Mouse (Mus musculus) CH12.LX (cell line): ENCODE measurements around the gene Slc5a10. TPM values are rescaled to one million over a fixed set of nuclear protein-coding genes. Genes with fewer than 3 reads are reported as not detected.

ENCODE experiments used
- DNase-seq: peaks from one replicate; pipeline ENCODE4 v3.0.0-alpha.2; 2013; ENCODE audit errors: extremely low read depth
- H3K27ac ChIP-seq: 2 replicates; pipeline ENCODE4 v1.5.1; 2012; ENCODE audit warnings: low read depth, mild to moderate bottlenecking, control low read depth, moderate library complexity; ENCODE audit not compliant: insufficient read depth
- H3K27me3 ChIP-seq: replicated peaks from 2 replicates; pipeline ENCODE3; 2012; ENCODE audit warnings: inconsistent platforms
- H3K36me3 ChIP-seq, 2 experiments: replicated peaks in 1 of 2; 2 replicates each; pipeline versions ENCODE3 to v1.6.1; 2012; ENCODE audit warnings: inconsistent platforms in 1 of 2, low read length in 1 of 2, mild to moderate bottlenecking in 1 of 2, mixed read lengths in 1 of 2, moderate library complexity in 1 of 2; ENCODE audit not compliant: control insufficient read depth in 1 of 2, insufficient read depth in 1 of 2
- H3K4me1 ChIP-seq, 2 experiments: 2 replicates each; pipeline ENCODE4 v1.6.1; 2012; ENCODE audit warnings: inconsistent platforms in 1 of 2, moderate library complexity in 1 of 2; ENCODE audit not compliant: insufficient read depth in 2 of 2, control insufficient read depth in 1 of 2
- H3K4me2 ChIP-seq: 2 replicates; pipeline ENCODE4 v1.6.1; 2012; ENCODE audit warnings: low read depth, mild to moderate bottlenecking, control low read depth; ENCODE audit not compliant: poor library complexity, insufficient read depth, severe bottlenecking
- H3K4me3 ChIP-seq, 3 experiments: fragments of 150-350 bp in 1 of 3; sonication (generic) in 1 of 3; replicated peaks in 1 of 3; 2 replicates each; pipeline versions ENCODE3 to v1.5.1; 2011 to 2012; ENCODE audit warnings: low read depth in 2 of 3, low read length in 2 of 3, mild to moderate bottlenecking in 2 of 3, moderate library complexity in 2 of 3, control low read depth in 1 of 3, improper control_type of control experiment in 1 of 3, inconsistent platforms in 1 of 3, mixed read lengths in 1 of 3; ENCODE audit not compliant: poor library complexity in 1 of 3
- H3K79me2 ChIP-seq: replicated peaks from 2 replicates; pipeline ENCODE4 v1.6.1; 2012; ENCODE audit warnings: mild to moderate bottlenecking, moderate library complexity; ENCODE audit not compliant: control insufficient read depth, poor library complexity, insufficient read depth, severe bottlenecking; ENCODE audit errors: extremely low read depth
- H3K9ac ChIP-seq: 2 replicates; pipeline ENCODE4 v1.6.1; 2012; ENCODE audit warnings: low read depth, mild to moderate bottlenecking, control low read depth, moderate library complexity; ENCODE audit not compliant: insufficient read depth
- H3K9me3 ChIP-seq: replicated peaks from 2 replicates; pipeline ENCODE3; 2012; ENCODE audit warnings: low read length, inconsistent platforms, mixed read lengths
- BHLHE40 ChIP-seq: IDR thresholded peaks from 2 replicates; pipeline ENCODE4 v1.6.1; 2011; ENCODE audit warnings: mild to moderate bottlenecking, low read depth, low read length, improper control_type of control experiment
- CHD1 ChIP-seq: IDR thresholded peaks from 2 replicates; pipeline ENCODE4 v1.6.1; 2012; ENCODE audit warnings: low read depth, low read length, improper control_type of control experiment, inconsistent platforms
- CHD2 ChIP-seq: IDR thresholded peaks from 2 replicates; pipeline ENCODE4 v1.6.1; 2011; ENCODE audit warnings: low read length, improper control_type of control experiment
- CTCF ChIP-seq, 2 experiments: IDR thresholded peaks in 1 of 2; conservative IDR thresholded peaks in 1 of 2; 2 replicates each; pipeline ENCODE4 v1.5.1; 2011 to 2012; ENCODE audit warnings: low read depth in 2 of 2, low read length in 2 of 2, improper control_type of control experiment in 1 of 2, inconsistent platforms in 1 of 2, mild to moderate bottlenecking in 1 of 2, moderate library complexity in 1 of 2
- E2F4 ChIP-seq: IDR thresholded peaks from 2 replicates; pipeline ENCODE4 v1.6.1; 2011; ENCODE audit warnings: low read depth, low read length, improper control_type of control experiment; ENCODE audit not compliant: insufficient replicate concordance
- ELF1 ChIP-seq: IDR thresholded peaks from 2 replicates; pipeline ENCODE4 v1.6.1; 2014; ENCODE audit warnings: low read depth, mild to moderate bottlenecking, inconsistent platforms, low read length, improper control_type of control experiment
- ETS1 ChIP-seq: conservative IDR thresholded peaks from 2 replicates; pipeline ENCODE4 v1.6.1; 2012; ENCODE audit warnings: low read depth, mild to moderate bottlenecking, inconsistent platforms, low read length, improper control_type of control experiment, moderate library complexity
- GABPA ChIP-seq: IDR thresholded peaks from 2 replicates; pipeline ENCODE4 v1.6.1; 2012; ENCODE audit warnings: low read depth, low read length, improper control_type of control experiment, inconsistent platforms; ENCODE audit not compliant: insufficient replicate concordance
- IRF4 ChIP-seq: IDR thresholded peaks from 2 replicates; pipeline ENCODE4 v1.6.1; 2014; ENCODE audit warnings: low read depth, mild to moderate bottlenecking, inconsistent platforms, low read length, improper control_type of control experiment
- JUND ChIP-seq: conservative IDR thresholded peaks from 2 replicates; pipeline ENCODE4 v1.6.1; 2011; ENCODE audit warnings: low read depth, low read length, improper control_type of control experiment
- KAT2A ChIP-seq: IDR thresholded peaks from 2 replicates; pipeline ENCODE4 v1.6.1; 2012; ENCODE audit warnings: low read length, improper control_type of control experiment, inconsistent platforms; ENCODE audit not compliant: insufficient replicate concordance
- MAZ ChIP-seq: IDR thresholded peaks from 2 replicates; pipeline ENCODE4 v1.6.1; 2012; ENCODE audit warnings: low read depth, mild to moderate bottlenecking, inconsistent platforms, low read length, improper control_type of control experiment, moderate library complexity
- MXI1 ChIP-seq: IDR thresholded peaks from 2 replicates; pipeline ENCODE4 v1.6.1; 2011; ENCODE audit warnings: mild to moderate bottlenecking, low read depth, low read length, improper control_type of control experiment
- NELFE ChIP-seq: IDR thresholded peaks from 2 replicates; pipeline ENCODE4 v1.6.1; 2011; ENCODE audit warnings: low read depth, low read length, improper control_type of control experiment
- NRF1 ChIP-seq: IDR thresholded peaks from 2 replicates; pipeline ENCODE4 v1.6.1; 2014; ENCODE audit warnings: low read depth, mild to moderate bottlenecking, inconsistent platforms, low read length, improper control_type of control experiment, moderate library complexity
- POLR2AphosphoS2 ChIP-seq: IDR thresholded peaks from 2 replicates; pipeline ENCODE4 v1.6.1; 2011; ENCODE audit warnings: low read depth, low read length, improper control_type of control experiment
- RAD21 ChIP-seq: IDR thresholded peaks from 2 replicates; pipeline ENCODE4 v1.6.1; 2011; ENCODE audit warnings: low read depth, mild to moderate bottlenecking, low read length, improper control_type of control experiment, moderate library complexity
- RCOR1 ChIP-seq: conservative IDR thresholded peaks from 2 replicates; pipeline ENCODE4 v1.6.1; 2012; ENCODE audit warnings: low read depth, mild to moderate bottlenecking, inconsistent platforms, low read length, improper control_type of control experiment
- SMC3 ChIP-seq: IDR thresholded peaks from 2 replicates; pipeline ENCODE4 v1.6.1; 2011; ENCODE audit warnings: low read depth, low read length, improper control_type of control experiment
- TBP ChIP-seq: conservative IDR thresholded peaks from 2 replicates; pipeline ENCODE4 v1.6.1; 2011; ENCODE audit warnings: low read depth, low read length, improper control_type of control experiment
- TCF12 ChIP-seq: IDR thresholded peaks from 2 replicates; pipeline ENCODE4 v1.6.1; 2014; ENCODE audit warnings: low read depth, mild to moderate bottlenecking, inconsistent platforms, low read length, improper control_type of control experiment
- UBTF ChIP-seq: IDR thresholded peaks from 2 replicates; pipeline ENCODE4 v1.6.1; 2012; ENCODE audit warnings: low read depth, mild to moderate bottlenecking, inconsistent platforms, low read length, improper control_type of control experiment, moderate library complexity
- USF2 ChIP-seq: conservative IDR thresholded peaks from 2 replicates; pipeline ENCODE4 v1.6.1; 2011; ENCODE audit warnings: low read depth, low read length, improper control_type of control experiment
- ZC3H11A ChIP-seq: IDR thresholded peaks from 2 replicates; pipeline ENCODE4 v1.6.1; 2012; ENCODE audit warnings: low read depth, mild to moderate bottlenecking, inconsistent platforms, low read length, improper control_type of control experiment
- ZKSCAN1 ChIP-seq: IDR thresholded peaks from 2 replicates; pipeline ENCODE4 v1.6.1; 2012; ENCODE audit warnings: low read depth, inconsistent platforms, low read length, improper control_type of control experiment, borderline replicate concordance
- ZNF384 ChIP-seq: IDR thresholded peaks from 2 replicates; pipeline ENCODE4 v1.6.1; 2012; ENCODE audit warnings: low read depth, low read length, improper control_type of control experiment, inconsistent platforms
- dilution Hi-C: fragments of 300-500 bp; cut with MboI; formaldehyde crosslinking; loops from 2 replicates; pipeline ENCODE4 v1.14.3; 2020; ENCODE audit warnings: low sequenced_read_pairs; ENCODE audit not compliant: extremely low pct_unique_long_range_greater_than_20kb, extremely low pct_ligation_motif_present
- in situ Hi-C: fragments of 300-500 bp; cut with MboI; formaldehyde crosslinking; loops from 3 replicates; pipeline ENCODE4 v1.14.3; 2019; ENCODE audit warnings: low sequenced_read_pairs, low pct_ligation_motif_present, low pct_unique_long_range_greater_than_20kb, mixed read lengths
- polyA plus RNA-seq: library from polyadenylated mRNA; unstranded; fragments of >175 nt; gene quantifications from 2 replicates; pipeline ENCODE4 v1.2.1, GENCODE M21; 2012; ENCODE audit warnings: low read depth; ENCODE audit not compliant: insufficient read length
- total RNA-seq, 2 experiments: library from RNA; depleted of rRNA; stranded (reverse); fragments of 300-350 nt in 1 of 2; fragments of >200 nt in 1 of 2; gene quantifications; 2 replicates each; pipeline ENCODE4 v1.2.3; 2012 to 2014

Gene Slc5a10
- total and polyA plus RNA-seq, 3 experiments: 0.70 to 1.6 (median 1.4) TPM

DNA sequence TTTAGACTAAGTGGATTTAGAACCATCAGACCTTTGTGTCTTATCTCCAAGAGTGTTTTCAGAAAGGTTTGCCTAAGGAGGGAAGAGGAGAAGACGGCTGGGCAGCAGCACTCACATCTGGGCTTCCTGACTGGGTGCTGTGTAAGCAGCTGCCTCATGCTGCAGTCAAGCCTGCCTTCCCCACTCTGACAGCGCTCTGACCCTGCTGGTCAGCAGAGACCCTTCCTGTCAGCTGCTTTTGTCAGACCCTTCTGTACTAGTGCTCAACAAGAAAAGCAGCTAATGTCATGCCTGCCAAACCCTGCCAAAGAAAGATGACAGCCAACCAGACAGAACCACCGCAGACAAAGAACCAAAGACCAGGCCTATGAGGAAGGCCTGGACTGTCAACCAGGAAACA is 23.1 kb upstream of the Slc5a10 start:
- in situ Hi-C loops: no loop called here
- dilution Hi-C loops: no loop called here
- Histone ChIP-seq H3K4me2 (no peak overlapping the region), H3K9ac (no peak overlapping the region), H3K79me2 (no peaks in the 10 kb centered on the region), H3K9me3 (no peaks in the 10 kb centered on the region), H3K27me3 (no peaks in the 10 kb centered on the region), H3K27ac (no peak overlapping the region), H3K36me3 (peaks cover 62 to 91% of the 10 kb centered on the region in 2 experiments), H3K4me1 (peaks cover 0 to 7% of the 10 kb centered on the region in 2 experiments; a peak in 1 of 4 replicates), H3K4me3 (no peak overlapping the region)
- no peak for DNase-seq
- TF ChIP-seq UBTF (no peak), ZKSCAN1 (no peak), NRF1 (no peak), JUND (no peak), IRF4 (no peak), CHD1 (no peak)

DNA sequence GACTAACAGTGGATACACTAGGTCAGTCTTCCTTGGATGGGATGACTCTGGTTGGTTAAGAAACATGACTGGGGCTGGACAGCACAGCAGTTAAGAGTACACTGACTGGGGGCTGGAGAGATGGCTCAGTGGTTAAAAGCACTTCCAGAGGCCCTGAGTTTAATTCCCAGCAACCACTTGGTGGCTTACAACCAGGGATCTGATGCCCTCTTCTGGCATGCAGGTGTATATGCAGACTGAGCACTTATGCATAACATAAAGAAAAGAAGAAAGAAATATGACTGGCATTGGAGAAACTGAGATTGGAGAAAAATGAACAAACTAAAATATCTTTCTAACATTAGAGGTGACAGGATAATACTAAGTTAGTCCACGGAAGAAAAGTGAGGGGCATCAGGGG is 19.9 kb upstream of the Slc5a10 start:
- H3K27me3 ChIP-seq: no peaks in the 10 kb centered on the region
- H3K79me2 ChIP-seq: no peaks in the 10 kb centered on the region
- H3K9ac ChIP-seq: no peak overlapping the region
- in situ Hi-C loops (no loop called here), dilution Hi-C loops (no loop called here)
- peaks cover 59 to 91% of the 10 kb centered on the region in 2 experiments for H3K36me3 ChIP-seq
- H3K9me3 ChIP-seq: no peaks in the 10 kb centered on the region
- H3K4me1 ChIP-seq: peaks cover 0 to 4% of the 10 kb centered on the region in 2 experiments; a peak in 2 of 4 replicates
- H3K27ac ChIP-seq: no peak overlapping the region
- TF ChIP-seq RCOR1: no peak
- TF ChIP-seq E2F4: no peak
- TF ChIP-seq ELF1: no peak
- no peak for TF ChIP-seq USF2
- TF ChIP-seq RAD21: peak; percentile 35
- TF ChIP-seq TBP: no peak
- TF ChIP-seq CTCF (conservative IDR thresholded peaks at IDR 0.05 in 1 of 2, IDR thresholded peaks at IDR 0.05 in 1 of 2; ENCODE audit: low read depth in 2 of 2, low read length in 2 of 2): peak; percentile 19 to 48; a peak in 2 of 4 replicates
- TF ChIP-seq, all 38 proteins: peak for 2
- no peak for DNase-seq
- H3K4me2 ChIP-seq: no peak overlapping the region
- H3K4me3 ChIP-seq: no peak overlapping the region

DNA sequence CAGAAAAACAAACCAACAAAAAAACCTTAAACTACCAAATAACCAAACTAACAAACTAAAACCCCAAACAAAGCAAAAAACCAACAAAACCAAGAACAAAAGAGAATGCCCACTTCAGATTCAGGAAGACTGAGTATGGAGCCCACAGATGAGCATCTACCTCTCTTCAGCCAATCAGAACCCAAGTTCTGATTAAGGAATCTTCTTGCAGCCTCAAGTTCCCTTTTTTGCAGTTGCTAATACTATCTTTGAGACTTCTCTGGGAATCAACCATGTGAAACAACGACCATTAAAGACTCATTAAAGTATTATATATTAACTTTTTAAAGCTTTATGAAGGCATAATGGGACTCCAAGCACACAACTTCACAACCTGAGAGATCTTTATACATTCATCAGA is 16.7 kb upstream of the Slc5a10 start:
- in situ Hi-C loops: no loop called here
- no peak overlapping the region for H3K4me3 ChIP-seq
- dilution Hi-C loops: no loop called here
- H3K9ac ChIP-seq: no peak overlapping the region
- no peak overlapping the region for H3K4me2 ChIP-seq
- peaks cover 0 to 4% of the 10 kb centered on the region in 2 experiments; a peak in 2 of 4 replicates for H3K4me1 ChIP-seq
- DNase-seq: no peak
- no peaks in the 10 kb centered on the region for H3K79me2 ChIP-seq
- H3K36me3 ChIP-seq: peaks cover 70 to 90% of the 10 kb centered on the region in 2 experiments
- H3K27me3 ChIP-seq: no peaks in the 10 kb centered on the region
- TF ChIP-seq ETS1: no peak
- TF ChIP-seq CHD2: no peak
- TF ChIP-seq NELFE: no peak
- TF ChIP-seq TCF12: no peak
- TF ChIP-seq GABPA: no peak
- no peak for TF ChIP-seq SMC3
- TF ChIP-seq RCOR1: no peak
- no peak for TF ChIP-seq POLR2AphosphoS2
- TF ChIP-seq BHLHE40: no peak
- TF ChIP-seq CHD1: no peak
- no peak for TF ChIP-seq ZC3H11A
- TF ChIP-seq ZNF384: no peak
- TF ChIP-seq JUND: no peak
- no peak for TF ChIP-seq MAZ
- TF ChIP-seq KAT2A: no peak
- no peak for TF ChIP-seq MXI1
- H3K9me3 ChIP-seq: no peaks in the 10 kb centered on the region
- H3K27ac ChIP-seq: no peak overlapping the region
